Mouse (Mus musculus) ovary, postnatal 36 days (tissue): ENCODE measurements around the gene Apln.

Experiments used
- DNase-seq: peaks from one replicate; pipeline ENCODE4 v3.0.0; 2022; ENCODE audit warnings: low spot score, mixed read lengths

Gene Apln

DNA sequence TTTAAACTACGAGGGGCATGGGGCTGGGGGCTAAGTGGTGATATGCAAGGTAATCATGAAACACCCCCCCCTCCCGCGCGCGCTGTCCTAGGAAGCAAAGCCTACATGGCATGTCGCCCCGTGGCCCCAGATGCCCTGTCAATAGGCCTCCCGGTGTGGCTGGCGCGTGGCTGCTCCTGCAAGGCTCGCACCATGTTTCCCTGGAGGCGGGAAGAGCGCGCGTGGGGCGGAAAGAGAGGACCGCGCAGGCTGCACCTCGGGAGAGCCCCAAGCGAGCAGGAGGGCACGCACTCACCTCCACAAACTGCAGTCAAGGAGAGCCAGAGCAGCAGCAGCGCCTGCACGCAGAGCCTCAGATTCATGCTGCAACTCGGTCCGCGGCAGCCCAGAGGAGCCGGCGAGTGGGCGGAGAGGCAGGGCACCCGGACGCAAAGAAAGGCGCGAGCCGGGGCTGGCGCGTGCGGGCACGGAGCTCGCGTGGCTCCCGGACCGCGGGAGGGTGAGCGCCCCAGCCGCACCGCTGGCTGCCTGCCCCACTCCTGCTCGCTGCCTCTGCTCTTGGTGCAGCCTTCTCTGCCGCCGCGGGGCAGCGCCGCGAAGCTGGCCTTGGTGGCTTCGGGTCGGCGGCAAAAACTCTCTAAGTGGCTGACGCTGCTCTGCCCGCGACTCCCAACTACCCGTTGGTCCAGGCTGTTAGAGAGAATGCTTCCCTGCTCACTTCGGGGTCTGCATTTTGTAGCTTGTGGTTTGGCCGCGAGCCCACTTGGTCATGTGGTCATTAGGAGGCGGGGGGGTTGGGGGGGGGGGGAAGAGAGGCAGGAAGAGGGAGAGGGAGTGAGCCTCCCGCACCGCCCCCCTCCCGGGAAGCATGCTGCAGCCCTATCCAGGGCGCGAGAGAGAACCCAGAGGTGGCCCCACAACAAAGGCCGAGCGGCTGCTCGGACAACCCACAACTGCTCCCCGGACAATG lies at the start of gene Apln:
Gene Apln, minus strand, starts transcription at position 710 of the 970 bp plus-strand sequence.
- DNase-seq = peak; percentile 44

DNA sequence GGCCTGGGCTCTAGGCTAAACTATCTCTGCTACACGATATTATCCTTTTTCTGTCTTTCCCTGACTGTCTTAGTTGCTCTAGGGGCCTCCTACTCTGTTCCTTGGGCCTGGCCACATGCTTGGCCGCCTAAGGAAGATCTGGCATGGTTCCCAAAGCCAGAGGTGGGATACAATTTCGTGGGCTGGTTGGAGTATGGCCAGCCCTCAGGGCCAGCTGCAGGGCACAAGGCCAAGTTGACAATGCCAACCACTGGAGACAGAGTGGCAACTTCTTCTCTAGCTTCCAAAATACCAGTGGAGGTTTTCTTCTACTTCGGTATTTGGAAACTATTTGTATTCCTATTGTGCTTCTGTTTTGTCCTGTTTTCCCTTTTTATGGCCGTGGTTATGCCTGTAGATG lies 47.7 kb upstream of the Apln start:
- peak; percentile 41 for DNase-seq

DNA sequence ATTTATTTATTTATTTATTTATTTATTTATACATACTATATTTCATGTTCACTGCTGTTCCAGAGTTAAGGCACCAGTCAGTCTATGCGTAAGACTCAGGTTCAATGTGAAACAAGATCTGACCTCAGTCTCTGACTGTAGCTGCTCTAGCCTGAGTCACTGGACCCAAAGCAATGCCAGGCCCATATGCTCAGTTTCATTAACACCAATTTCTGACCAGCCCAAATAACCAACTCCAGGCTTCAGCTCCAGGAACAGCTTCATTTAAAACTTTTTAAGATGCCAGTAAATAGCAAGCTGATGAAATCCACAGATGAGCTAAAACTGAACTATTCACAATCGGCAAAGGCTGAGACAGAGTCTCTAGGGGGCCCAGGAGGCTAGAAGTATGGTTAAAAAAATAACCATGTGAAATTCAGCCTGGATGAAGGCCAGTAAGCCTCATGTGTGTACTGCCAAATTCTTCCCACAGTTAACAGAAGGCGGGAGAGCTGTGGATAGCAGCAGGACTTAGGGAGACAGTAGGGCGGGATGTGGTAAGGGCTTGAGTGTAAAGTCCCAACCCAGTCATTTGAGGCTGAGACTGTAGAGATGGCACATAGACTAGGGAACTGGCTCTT lies 42.3 kb upstream of the Apln start:
- no peak for DNase-seq

DNA sequence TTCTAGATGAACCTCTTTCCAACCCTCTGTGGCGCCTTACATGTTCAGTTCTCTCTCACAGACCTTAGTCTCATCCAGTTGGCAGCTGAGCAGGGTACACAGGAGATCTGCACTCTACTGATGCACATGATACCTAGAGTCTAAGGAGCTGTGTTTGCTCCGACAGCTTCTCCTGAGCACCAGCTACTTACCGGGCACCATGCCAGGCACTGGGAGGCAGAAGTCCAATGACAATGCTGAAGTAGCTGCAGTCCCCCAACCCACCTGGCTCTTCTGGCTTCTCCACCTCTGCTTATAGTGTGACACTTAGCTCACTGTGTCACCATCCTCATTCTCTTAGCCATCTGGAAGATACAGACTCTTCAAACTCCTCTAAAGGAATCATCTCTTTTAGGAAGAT lies 40.0 kb upstream of the Apln start:
- DNase-seq = no peak

DNA sequence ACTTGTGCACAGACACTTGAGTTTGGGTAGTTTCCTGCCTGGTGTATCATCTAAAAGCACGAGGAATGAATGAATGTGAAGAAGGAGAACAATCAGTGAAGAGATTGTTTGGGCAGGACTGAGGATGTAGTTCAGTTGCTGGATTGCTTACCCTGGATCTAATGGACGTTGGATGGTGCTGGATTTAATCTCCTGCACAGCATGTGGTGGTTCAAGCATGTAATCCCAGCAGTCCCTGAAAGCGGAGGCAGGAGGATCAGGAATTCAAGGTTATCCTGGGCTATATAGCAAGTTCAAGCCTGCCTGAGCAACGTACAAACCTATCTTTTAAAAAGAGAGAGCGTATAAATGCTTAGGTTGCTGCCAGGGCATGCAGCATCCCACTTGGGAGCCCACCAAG lies 37.7 kb upstream of the Apln start:
- no peak for DNase-seq

DNA sequence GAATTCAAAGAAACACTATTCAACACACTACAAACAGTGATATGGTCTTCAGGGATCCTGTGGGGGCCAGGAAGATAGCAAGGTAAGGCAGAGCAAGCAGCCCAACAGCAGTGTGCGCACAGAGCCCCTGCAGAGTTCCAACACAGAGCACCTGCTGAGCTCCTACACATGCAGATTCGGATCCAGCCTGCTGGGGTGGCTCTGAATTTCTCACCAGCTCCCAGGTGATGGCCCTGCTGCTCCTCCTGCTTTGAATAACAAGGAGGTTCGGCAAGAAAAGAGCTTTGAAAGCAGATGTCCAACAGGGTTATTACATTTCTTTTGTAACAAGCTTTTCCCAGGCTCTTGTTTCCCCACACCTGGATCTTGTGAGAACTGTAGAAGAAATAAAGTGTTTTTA lies 37.3 kb upstream of the Apln start:
- DNase-seq = no peak

DNA sequence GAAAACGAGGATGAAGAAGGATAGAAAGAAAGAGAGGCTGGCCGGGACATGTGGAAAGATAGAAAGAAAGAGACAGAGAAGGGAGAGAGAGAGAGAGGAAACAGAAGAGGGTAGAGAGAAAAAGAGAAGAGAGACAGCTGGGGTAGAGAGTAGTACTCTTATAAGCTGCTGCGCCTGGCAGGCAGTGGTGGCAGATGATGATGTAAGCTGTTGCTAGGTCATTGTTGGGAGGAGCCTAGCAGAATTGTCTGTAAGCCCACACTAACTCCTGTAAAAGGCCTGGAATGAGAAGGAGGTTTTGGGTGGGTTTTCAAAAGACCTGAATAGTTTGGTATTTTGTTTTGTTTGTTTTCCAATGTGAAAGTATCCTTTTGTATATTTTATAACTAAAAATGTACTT lies 32.2 kb upstream of the Apln start:
- DNase-seq = no peak

DNA sequence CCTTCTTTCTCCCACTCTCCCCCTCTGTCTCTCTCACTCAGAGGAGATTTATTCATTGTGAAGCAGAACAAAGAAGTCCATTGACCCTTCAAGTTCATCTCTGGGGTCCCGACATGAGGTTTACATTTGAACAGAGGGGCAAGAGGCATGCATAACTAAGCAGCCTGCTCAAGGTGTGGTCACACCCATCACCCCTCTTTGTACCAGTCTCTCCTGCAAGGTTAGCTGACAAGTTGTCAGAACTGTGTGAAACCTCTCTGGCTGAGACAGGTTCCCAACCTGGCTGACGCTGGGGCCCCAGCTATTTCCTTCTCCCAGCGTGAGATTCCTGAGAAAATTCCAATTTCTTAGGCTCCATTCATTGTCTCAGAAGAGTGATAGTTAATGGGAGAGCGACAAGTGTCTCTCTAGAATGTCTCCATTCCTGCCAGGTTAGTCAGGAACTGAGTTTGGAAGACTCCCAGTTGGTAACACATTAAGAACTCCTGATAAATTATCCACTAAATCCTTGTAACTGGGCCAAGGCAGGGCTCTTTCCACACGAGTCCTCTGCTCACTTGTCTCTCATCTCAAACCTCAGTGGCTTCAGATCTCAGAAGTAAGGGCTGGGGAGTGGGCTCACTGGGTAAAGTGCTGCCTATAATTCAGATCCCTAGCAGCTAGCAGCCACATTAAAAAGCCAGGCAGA lies 29.7 kb upstream of the Apln start:
- no peak for DNase-seq

DNA sequence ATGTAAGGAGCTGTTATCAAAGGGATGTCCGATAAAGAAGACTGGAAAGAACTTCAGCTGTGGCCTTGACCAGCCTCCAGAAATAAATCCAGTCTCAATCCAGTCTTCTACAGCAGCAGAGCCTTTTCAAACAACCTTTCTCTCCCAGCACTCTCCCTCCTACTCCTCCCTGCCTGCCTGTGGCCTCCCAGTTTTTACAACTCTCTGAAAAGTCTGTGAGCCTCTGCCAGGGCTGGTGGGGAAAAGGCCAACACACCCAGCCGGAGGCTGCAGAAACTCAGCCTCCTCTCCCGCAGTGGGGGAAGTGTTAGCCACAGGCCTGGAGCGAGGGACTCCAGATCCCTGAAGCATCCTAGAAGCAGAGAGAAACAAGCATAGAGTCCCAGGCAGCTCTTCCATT lies 27.8 kb upstream of the Apln start:
- no peak for DNase-seq

DNA sequence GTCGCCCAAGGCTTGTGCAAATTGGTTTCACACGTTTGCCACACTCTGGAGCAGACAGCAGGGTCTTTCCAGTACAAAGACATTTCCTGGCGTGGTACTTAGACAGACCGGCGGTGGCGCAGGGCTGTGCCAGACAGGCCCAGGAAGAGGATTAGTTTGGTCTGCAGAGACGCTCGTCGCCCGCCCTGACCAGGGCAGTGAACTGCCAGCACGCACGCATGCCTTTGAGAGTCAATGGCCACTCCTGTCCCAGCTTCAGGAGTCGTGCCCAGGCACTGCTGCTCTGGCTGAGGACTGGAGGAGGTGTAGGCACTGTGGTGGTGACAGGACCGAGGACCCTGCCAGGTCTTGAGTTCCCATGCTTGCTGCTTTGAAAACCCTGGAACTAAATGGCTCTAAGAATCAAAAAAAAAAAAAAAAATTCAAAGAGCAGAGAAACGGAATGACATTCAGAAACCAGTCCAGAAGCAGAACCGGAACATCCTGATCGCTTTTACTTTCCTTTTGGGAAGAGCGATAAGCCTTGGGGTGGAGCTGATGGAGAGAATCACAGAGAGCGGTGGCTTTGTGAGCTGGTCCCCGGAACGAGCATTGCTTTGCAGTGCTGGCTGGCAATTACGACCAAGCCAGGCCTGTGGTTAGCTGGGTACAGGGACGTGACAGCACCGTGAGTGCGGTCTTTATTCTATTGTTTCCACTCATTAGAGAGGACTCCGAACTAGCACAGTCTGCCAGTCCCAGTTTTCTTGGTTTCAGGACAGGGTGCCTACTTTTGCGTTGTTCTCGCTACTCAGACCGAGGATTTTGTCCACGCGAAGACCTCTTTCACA lies 19.7 kb upstream of the Apln start:
- DNase-seq = peak; percentile 35

DNA sequence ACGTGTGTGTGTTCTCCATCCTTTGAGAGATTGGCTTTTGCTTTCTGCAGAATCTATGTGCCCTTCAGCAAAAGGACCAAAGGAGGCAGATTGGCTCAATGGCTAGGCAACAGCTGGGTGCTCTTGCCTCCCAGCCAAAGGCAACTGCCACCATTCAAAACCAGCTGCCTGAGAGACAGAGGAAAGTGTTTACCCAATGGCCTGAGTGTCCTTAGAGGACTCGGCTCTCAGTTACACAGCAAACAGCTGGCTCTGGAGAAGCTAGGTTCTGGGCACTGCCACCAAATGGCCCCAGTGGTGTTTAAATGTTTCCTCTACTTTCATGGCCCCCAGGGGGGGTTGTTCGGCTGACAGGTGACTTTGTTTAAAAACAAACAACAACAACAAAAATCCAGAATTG lies 19.1 kb upstream of the Apln start:
- DNase-seq = no peak

DNA sequence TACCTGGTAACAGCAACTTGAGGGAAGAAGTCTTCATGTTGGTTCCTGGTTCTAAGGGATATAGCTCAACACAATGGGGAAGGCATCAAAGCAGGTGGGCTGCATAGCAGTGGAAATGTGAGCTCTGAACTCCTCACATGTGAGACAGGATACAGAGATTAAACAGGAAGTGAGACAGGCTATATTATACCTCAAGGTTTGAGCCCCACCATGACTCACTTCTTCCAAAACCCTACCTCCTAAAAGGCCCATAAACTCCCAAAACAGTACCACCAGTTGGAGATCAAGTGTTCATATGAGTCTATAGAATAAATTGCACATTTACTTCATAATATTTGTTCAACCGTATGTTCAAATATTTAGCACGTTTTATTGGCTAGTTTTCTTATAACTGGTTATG lies 11.7 kb upstream of the Apln start:
- DNase-seq = no peak

DNA sequence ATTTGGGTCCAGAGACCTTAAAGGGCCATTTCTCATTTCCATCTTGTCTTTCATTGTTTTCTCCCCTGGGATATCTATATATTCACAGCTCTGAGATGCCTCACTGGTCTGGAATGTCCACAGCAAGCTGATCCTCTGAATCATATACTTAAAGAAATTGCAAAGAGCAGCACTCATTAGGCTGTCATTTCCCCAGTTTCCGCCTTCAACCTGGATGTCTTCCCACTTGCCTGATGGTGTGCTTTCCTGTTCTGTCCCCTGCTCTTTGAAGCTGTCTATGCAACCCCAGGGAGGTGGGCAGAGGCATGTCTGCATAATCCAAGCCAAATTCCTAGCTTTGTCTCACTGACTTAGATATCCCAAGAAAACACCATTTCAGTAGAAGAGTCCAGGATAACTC lies 9.6 kb upstream of the Apln start:
- DNase-seq = no peak

DNA sequence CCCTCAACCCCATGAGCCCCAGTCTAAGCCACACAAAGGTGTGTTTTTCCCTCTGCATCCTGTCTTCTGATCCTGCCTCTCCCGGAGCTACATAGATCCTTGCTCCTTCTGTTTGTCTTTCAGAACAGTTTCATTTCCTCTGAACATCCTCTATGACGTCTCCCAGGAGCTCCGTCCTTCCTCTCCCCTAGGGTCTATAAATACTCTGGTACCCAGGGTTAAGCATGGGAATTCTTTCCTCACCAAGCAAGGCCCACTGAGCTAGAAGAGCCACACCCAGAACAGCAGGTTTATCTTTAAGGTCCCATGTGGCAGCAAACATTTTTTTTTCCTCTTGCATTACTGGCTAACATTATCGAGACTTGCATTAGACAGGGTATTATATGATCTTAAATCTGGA lies 8.1 kb upstream of the Apln start:
- DNase-seq = no peak

DNA sequence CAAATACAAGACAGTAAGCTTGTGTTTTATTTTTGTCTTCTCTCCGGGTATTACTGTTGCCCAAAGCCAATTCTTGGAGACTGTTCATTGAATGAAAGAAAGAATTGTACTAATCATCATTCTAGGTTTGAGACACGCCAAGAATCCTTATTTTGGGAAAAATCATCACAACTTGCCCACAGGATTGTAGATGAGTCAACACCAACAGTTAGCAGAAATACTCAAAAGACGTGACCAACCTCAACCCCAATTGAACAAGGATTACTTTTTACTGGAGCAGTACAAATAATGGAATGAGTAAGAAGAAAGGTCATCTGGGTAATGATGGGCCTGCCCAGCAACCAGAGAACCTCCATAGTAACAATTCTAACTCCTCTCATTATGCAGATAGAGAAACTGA lies 5.7 kb upstream of the Apln start:
- no peak for DNase-seq

DNA sequence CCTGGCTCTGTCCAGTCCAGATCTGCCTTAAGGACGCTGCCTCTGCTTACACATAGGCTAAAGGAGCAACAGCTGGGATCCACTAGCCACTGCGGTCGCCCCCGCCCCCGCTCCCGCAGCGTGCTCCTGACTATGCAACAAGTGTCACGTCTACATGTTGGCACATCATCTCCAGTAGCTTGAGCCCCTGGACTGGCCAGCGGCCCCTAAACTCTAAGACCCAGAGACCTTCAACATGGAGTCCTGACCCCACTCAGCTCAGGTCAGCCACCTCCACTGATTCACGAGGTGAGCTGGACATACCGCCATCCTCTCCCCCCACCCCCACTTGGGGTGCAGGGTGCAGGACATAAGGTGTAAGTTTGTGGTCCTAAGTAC lies 898 bp downstream of the Apln start:
- DNase-seq = no peak

DNA sequence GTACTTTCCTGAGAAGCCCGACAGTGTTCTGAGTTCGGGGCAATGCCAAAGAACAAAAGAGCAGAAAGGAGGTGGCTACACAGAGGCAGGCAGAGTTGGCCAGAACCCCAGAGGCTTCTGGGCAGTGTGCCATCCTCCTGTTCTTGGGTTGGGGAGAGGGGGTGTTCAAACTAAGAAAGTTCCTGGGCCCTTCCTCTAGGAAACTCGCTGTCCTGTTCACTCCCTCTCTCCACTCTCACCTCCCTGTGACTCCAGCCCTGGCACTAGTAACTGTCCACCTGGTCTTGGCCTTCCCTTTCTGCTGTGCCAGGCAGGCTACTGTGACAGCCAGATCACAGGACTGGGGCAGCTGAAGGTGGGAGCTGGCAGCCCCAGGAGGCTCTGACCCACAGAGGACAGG lies 1.6 kb downstream of the Apln start:
- DNase-seq = no peak

DNA sequence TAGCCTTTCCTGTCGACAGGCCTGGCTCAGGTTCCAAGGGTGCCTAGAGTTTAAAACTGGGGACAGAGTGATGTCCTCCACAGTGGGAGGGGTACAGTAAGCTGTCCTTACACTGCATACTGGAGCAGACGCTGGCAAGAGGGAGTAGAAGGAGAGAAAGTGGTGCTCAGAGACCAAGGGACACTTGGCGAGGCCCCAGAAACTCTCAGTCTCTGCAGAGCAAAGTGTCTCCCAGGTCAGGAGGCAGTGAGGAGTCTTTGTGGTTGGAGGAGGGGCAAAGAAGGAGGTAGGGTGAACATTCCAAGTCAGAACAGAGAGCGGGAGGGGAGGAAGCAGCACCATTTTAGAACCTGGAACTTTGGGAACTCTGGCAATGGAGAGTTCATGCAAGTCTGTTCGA lies 2.8 kb downstream of the Apln start:
- DNase-seq = no peak

DNA sequence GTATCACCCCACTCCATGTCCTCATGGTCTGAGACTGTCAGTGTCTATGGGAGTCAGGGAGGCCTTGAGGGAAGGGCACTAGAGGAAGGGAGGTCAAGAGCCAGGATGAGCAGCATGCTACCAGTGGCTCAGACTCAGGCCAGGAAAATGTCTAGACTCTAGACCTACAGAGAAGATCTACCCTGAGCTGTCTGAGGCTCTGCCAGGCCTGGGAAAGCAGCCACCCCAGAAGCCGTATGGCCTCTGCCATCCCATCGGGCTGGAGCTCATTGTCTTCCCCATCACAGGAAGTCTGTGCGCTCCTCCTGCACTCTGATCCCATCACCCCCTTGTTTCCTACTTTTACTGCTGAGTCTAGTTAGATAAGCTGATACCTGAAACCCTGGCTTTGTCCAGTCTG lies 4.1 kb downstream of the Apln start:
- no peak for DNase-seq

DNA sequence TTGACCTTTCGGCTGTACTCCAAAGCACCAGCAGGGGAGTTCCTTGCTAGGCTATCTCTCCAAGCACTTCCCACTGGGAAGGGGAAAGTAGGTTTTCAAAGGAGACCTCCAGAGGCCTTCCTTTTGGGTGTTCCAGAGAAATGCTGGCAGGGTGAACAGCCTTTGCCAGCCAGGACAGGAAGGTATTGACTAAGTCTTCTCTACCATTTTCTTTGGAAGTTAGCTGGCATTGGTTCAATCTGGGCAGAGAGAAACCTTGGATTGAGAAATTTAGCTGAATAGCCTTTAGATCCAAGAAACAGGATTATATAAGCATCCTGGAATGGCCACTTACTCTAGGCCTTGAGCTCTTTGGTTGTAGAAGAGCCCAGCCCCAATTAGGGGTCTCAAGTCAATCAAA lies 11.8 kb downstream of the Apln start:
- DNase-seq = no peak

DNA sequence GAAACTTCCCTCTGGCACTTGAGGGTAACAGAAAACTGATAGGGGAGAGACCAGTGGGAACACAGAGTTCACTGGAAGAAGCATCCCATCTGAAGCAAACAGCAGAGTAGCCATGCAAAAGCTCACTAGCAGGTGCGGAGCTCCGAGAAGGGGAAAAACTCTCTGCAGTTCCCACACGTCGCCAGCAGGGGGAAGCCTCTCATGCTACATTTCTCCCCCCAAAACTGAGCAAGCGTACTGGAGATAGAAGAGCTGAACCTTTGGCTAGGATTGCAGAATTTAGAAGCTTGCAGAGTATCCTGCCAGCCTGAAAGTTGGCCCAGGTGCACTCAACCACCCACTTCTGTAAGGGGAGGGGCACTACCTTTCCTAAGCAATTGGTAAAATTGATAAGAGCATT lies 14.7 kb downstream of the Apln start:
- peak; percentile 60 for DNase-seq

DNA sequence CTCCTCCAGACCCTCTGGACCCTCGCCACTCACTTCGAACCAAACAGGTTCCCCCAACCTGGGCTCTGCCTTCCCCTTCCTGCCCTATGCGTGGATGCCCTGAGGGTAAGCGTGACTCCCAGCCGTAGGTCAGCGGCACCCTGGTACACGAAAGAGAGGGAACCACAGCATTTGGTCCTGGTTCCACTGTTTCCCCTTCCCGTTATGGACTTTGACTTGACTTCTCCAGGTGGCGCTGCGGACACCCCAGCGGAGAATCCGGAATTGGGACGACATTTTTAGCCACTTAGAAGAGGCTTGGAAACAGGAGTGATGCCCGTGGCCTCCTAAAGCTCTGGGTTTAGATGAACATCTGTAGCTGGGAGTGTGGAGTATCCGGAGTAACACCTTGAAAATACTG lies 15.3 kb downstream of the Apln start:
- DNase-seq = no peak
